Mouse (Mus musculus) liver, embryonic 15.5 days (tissue): ENCODE measurements around the gene Hoxb1. TPM values are rescaled to one million over a fixed set of nuclear protein-coding genes. Genes with fewer than 3 reads are reported as not detected.

Source experiments
- ATAC-seq: fragments of 200-750 bp; cut with Nextera tagmentation; 2 replicates; pipeline ENCODE4 v1.8.0; 2017; ENCODE audit warnings: moderate number of reproducible peaks, mild to moderate bottlenecking, moderate library complexity; ENCODE audit not compliant: insufficient read depth
- H3K27ac ChIP-seq: fragments of 300-500 bp; sonication (generic); replicated peaks from 2 replicates; pipeline ENCODE4 v1.5.1; 2015; ENCODE audit warnings: mild to moderate bottlenecking, inconsistent platforms
- H3K27me3 ChIP-seq: fragments of 300-500 bp; sonication (generic); 2 replicates; pipeline ENCODE4 v1.6.1; 2015; ENCODE audit warnings: mild to moderate bottlenecking, inconsistent platforms
- H3K36me3 ChIP-seq: fragments of 300-500 bp; sonication (generic); replicated peaks from 2 replicates; pipeline ENCODE4 v1.6.1; 2015; ENCODE audit warnings: moderate library complexity, mild to moderate bottlenecking, inconsistent platforms
- H3K4me1 ChIP-seq: fragments of 300-500 bp; sonication (generic); replicated peaks from 2 replicates; pipeline ENCODE4 v1.6.1; 2015; ENCODE audit warnings: inconsistent platforms
- H3K4me2 ChIP-seq: fragments of 300-500 bp; sonication (generic); 2 replicates; pipeline ENCODE4 v1.6.1; 2015; ENCODE audit warnings: moderate library complexity, mild to moderate bottlenecking, inconsistent platforms
- H3K4me3 ChIP-seq: fragments of 300-500 bp; sonication (generic); replicated peaks from 2 replicates; pipeline ENCODE4 v1.5.1; 2015; ENCODE audit warnings: mild to moderate bottlenecking, inconsistent platforms
- H3K9ac ChIP-seq: fragments of 300-500 bp; sonication (generic); 2 replicates; pipeline ENCODE4 v1.6.1; 2015; ENCODE audit warnings: moderate library complexity, mild to moderate bottlenecking, inconsistent platforms
- H3K9me3 ChIP-seq: fragments of 300-500 bp; sonication (generic); replicated peaks from 2 replicates; pipeline ENCODE4 v1.6.1; 2016; ENCODE audit warnings: inconsistent platforms
- WGBS: fragments of 180-500 bp; shearing (Covaris S2); methylation state at CpG from one replicate; pipeline ENCODE4 v1.1.7; 2015; ENCODE audit warnings: mixed read lengths; ENCODE audit not compliant: insufficient replicate concordance; 5-methylcytosine and 5-hydroxymethylcytosine counted together
- polyA plus RNA-seq: library from polyadenylated mRNA; unstranded; fragments of >200 nt; fragmentation: Nextera tagmentation; extraction: Ambion mirVana; gene quantifications from 2 replicates; pipeline ENCODE4 v1.2.1, GENCODE M21; 2015

Gene Hoxb1
- polyA plus RNA-seq, 1 experiment from 2014 or later: not detected

DNA sequence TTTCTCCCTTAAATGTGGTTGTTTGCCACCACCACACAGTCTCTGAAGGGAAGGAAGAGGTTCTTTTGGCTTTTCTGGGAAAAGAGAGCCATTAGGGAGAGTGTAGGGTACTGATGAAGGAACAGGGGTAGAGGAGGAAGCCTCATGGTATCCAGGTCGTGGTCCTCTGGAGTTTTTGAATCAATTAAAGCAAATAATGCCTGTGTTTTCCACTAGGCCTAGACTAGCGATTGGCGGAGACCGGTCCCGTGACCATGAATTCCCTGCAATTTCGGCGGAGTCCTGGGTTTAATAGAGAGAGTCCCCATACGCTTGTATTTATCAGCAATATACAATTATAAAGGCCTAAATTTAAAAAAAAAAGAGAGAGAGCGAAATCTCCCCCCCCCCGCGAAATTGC, 14.2 kb upstream of the Hoxb1 start:
- WGBS: 19% methylated on average over 11 of the region's 11 CpGs
- Histone ChIP-seq H3K4me1 (no peaks in the 10 kb centered on the region), H3K9ac (no peak overlapping the region), H3K36me3 (no peaks in the 10 kb centered on the region), H3K4me2 (no peak overlapping the region), H3K4me3 (no peak overlapping the region), H3K27ac (no peak overlapping the region), H3K27me3 (peaks cover 95% of the 10 kb centered on the region), H3K9me3 (no peaks in the 10 kb centered on the region)
- no peak for ATAC-seq

GRCm38 (mm10) chr11:96351831-96352230, 13.7 kb upstream of the Hoxb1 start:
- Histone ChIP-seq H3K27me3 (peaks cover 95% of the 10 kb centered on the region), H3K4me3 (peak overlapping the region; percentile 32), H3K27ac (peak overlapping the region; percentile 24; the same call in 1 of the 2 replicates), H3K4me2 (no peak overlapping the region), H3K9me3 (no peaks in the 10 kb centered on the region), H3K4me1 (no peaks in the 10 kb centered on the region), H3K9ac (no peak overlapping the region), H3K36me3 (no peaks in the 10 kb centered on the region)
- 1% methylated on average over 22 of the region's 22 CpGs for WGBS
- ATAC-seq: no peak

GRCm38 (mm10) chr11:96352691-96353521, 12.6 kb upstream of the Hoxb1 start:
- Histone ChIP-seq H3K9ac (no peak overlapping the region; the same call in 1 of the 2 replicates), H3K9me3 (no peaks in the 10 kb centered on the region), H3K4me1 (no peaks in the 10 kb centered on the region), H3K36me3 (no peaks in the 10 kb centered on the region), H3K27me3 (peaks cover 96% of the 10 kb centered on the region), H3K27ac (peak overlapping the region; percentile 9; the same call in 1 of the 2 replicates), H3K4me2 (peak overlapping the region; percentile 20; the same call in 1 of the 2 replicates), H3K4me3 (peak overlapping the region; percentile 32)
- no peak for ATAC-seq
- under 1% methylated on average over 75 of the region's 75 CpGs for WGBS

DNA sequence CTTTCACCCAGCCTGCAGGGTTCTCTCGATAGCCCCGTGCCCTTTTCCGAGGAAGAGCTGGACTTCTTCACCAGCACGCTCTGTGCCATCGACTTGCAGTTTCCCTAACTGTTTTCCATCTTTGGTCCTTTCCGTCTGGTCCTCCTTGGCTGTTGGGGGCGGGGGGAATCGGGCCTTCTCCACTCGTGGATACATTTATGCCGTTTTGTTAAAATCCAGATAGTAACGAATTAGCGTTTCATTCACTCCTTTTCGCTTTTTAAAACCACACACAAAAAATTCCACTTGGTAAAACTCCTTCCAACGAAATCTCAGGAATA, 12.1 kb upstream of the Hoxb1 start:
- H3K9me3 ChIP-seq: no peaks in the 10 kb centered on the region
- H3K4me2 ChIP-seq: no peak overlapping the region
- H3K4me1 ChIP-seq: no peaks in the 10 kb centered on the region
- peaks cover 94% of the 10 kb centered on the region for H3K27me3 ChIP-seq
- 0 out of 2 replicates have a peak overlapping the region, but pooled peaks have one; percentile 9 for H3K27ac ChIP-seq
- ATAC-seq: no peak
- no peak overlapping the region; the same call in 1 of the 2 replicates for H3K9ac ChIP-seq
- H3K4me3 ChIP-seq: peak overlapping the region; percentile 32
- WGBS: 3% methylated on average over 14 of the region's 14 CpGs
- H3K36me3 ChIP-seq: no peaks in the 10 kb centered on the region

DNA sequence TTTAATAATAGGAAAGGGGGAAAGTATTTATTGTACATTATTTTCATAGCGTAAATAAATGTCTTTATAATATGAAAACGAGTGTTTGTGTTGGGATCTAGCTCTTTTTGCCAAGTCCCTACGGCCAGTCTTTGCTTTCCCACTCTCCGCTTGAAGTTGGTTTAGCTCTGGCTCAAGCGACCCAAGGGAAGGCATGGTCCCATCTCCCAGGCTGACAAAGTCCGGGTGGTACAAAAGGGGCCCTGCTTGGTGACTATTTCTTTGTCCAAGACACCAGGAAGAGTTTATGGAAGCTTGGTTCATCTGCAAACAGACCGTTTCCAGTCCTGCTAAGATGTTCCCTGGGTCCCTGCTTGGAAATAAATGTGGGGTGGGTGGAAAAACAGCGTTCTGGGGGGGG, 11.6 kb upstream of the Hoxb1 start:
- Histone ChIP-seq H3K36me3 (no peaks in the 10 kb centered on the region), H3K27me3 (peaks cover 89% of the 10 kb centered on the region), H3K4me3 (0 out of 2 replicates have a peak overlapping the region, but pooled peaks have one; percentile 2), H3K27ac (no peak overlapping the region), H3K9ac (no peak overlapping the region), H3K4me1 (no peaks in the 10 kb centered on the region), H3K4me2 (peak overlapping the region; percentile 36; the same call in 1 of the 2 replicates), H3K9me3 (no peaks in the 10 kb centered on the region)
- 17% methylated on average over 8 of the region's 8 CpGs for WGBS
- no peak for ATAC-seq

GRCm38 (mm10) chr11:96354376-96354775, 11.2 kb upstream of the Hoxb1 start:
- Histone ChIP-seq H3K27me3 (peaks cover 85% of the 10 kb centered on the region), H3K27ac (no peak overlapping the region), H3K4me3 (0 out of 2 replicates have a peak overlapping the region, but pooled peaks have one; percentile 2), H3K9ac (no peak overlapping the region), H3K4me1 (no peaks in the 10 kb centered on the region), H3K36me3 (no peaks in the 10 kb centered on the region), H3K4me2 (peak overlapping the region; percentile 36), H3K9me3 (no peaks in the 10 kb centered on the region)
- ATAC-seq: no peak
- WGBS: 3% methylated on average over 25 of the region's 25 CpGs

DNA sequence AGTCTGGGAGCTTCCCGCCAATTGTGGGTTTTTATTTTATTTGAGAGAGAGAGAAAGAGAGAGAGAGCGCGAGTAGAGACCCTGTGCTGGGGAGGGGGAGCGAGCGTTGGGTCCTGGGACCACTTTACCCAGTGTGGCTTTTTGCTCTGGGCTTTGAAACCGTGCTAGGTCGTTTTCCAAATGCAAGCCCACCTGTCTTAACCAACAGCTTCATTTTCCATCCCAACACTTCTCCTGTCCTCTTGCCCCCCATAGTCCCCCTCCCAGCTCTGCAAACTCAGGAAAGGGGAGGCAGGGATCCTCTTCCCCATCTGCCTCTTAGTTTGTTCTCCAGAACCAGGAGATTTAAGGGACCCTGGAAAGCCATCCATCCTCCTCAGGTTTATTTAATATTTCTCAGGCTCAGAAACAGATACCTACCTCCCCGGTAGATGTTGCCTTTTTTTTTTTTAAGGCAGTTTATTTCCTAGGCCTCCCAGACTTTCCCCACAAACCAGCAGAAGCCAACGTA, 10.7 kb upstream of the Hoxb1 start:
- Histone ChIP-seq H3K36me3 (no peaks in the 10 kb centered on the region), H3K27ac (no peak overlapping the region), H3K27me3 (peaks cover 84% of the 10 kb centered on the region), H3K4me3 (no peak overlapping the region), H3K4me1 (no peaks in the 10 kb centered on the region), H3K4me2 (peak overlapping the region; percentile 36; the same call in 1 of the 2 replicates), H3K9ac (no peak overlapping the region), H3K9me3 (no peaks in the 10 kb centered on the region)
- no peak for ATAC-seq
- WGBS: 12% methylated on average over 9 of the region's 9 CpGs

GRCm38 (mm10) chr11:96363807-96364206, 1.7 kb upstream of the Hoxb1 start:
- H3K9ac ChIP-seq: no peak overlapping the region
- no peak overlapping the region for H3K27ac ChIP-seq
- H3K4me2 ChIP-seq: no peak overlapping the region
- no peaks in the 10 kb centered on the region for H3K36me3 ChIP-seq
- H3K4me3 ChIP-seq: no peak overlapping the region
- H3K27me3 ChIP-seq: peaks cover 77% of the 10 kb centered on the region
- no peaks in the 10 kb centered on the region for H3K4me1 ChIP-seq
- 14% methylated on average over 5 of the region's 5 CpGs for WGBS
- no peak for ATAC-seq
- H3K9me3 ChIP-seq: no peaks in the 10 kb centered on the region

- Histone ChIP-seq H3K4me3 (no peak overlapping the region), H3K9ac (no peak overlapping the region), H3K27me3 (peaks cover 95% of the 10 kb centered on the region), H3K27ac (no peak overlapping the region), H3K9me3 (no peaks in the 10 kb centered on the region), H3K4me2 (no peak overlapping the region), H3K4me1 (no peaks in the 10 kb centered on the region), H3K36me3 (no peaks in the 10 kb centered on the region)
- 4% methylated on average over 47 of the region's 47 CpGs for WGBS
- no peak for ATAC-seq
Observed at GRCm38 (mm10) chr11:96366092-96367041, 815 bp downstream of the Hoxb1 start.

GRCm38 (mm10) chr11:96367141-96367540, 1.6 kb downstream of the Hoxb1 start:
- H3K9ac ChIP-seq: no peak overlapping the region
- H3K27me3 ChIP-seq: peaks cover 92% of the 10 kb centered on the region
- no peak overlapping the region for H3K4me3 ChIP-seq
- no peak for ATAC-seq
- H3K9me3 ChIP-seq: no peaks in the 10 kb centered on the region
- 25% methylated on average over 6 of the region's 6 CpGs for WGBS
- no peaks in the 10 kb centered on the region for H3K4me1 ChIP-seq
- no peak overlapping the region for H3K4me2 ChIP-seq
- no peak overlapping the region for H3K27ac ChIP-seq
- H3K36me3 ChIP-seq: no peaks in the 10 kb centered on the region

- no peak for ATAC-seq
- Histone ChIP-seq H3K9me3 (no peaks in the 10 kb centered on the region), H3K27me3 (peaks cover 92% of the 10 kb centered on the region), H3K4me1 (no peaks in the 10 kb centered on the region), H3K9ac (no peak overlapping the region), H3K4me2 (no peak overlapping the region), H3K36me3 (no peaks in the 10 kb centered on the region), H3K27ac (no peak overlapping the region), H3K4me3 (no peak overlapping the region)
- WGBS: 18% methylated on average over 5 of the region's 5 CpGs
Observed at GRCm38 (mm10) chr11:96368686-96369085, 3.1 kb downstream of the Hoxb1 start.
